Mouse (Mus musculus) cortical plate, adult 2 months (tissue): ENCODE measurements at regions not wholly inside any gene's neighbourhood (a gene's known extent, or its start where the extent isn't known, plus 50 kb on each side); places are given as distances from the start of the nearest gene placed in this dataset.

Experiments
- CTCF ChIP-seq: fragments of 200-500 bp; IDR thresholded peaks from 2 replicates; pipeline ENCODE4 v1.5.1; 2011; ENCODE audit warnings: mild to moderate bottlenecking, control low read depth, low read length; ENCODE audit not compliant: insufficient read depth; ENCODE audit errors: extremely low read depth
- POLR2A ChIP-seq: fragments of 200-500 bp; IDR thresholded peaks from 2 replicates; pipeline ENCODE4 v1.6.1; 2011; ENCODE audit warnings: mild to moderate bottlenecking, low read length, control low read depth; ENCODE audit not compliant: insufficient read depth; ENCODE audit errors: extremely low read depth

GRCm38 (mm10) chr12:30647511-30647910 is 63.3 kb downstream of the Tmem18 start:
- no peak for TF ChIP-seq CTCF
- TF ChIP-seq POLR2A, result no peak
